In genomic region chr10:74848372-74848771, GRCm38 (mm10) we compare ENCODE assay signal across 8 mouse cellular contexts.
A peak's percentile ranks its signal among the peaks of the same experiment; 100 is the strongest.
DNase-seq lines count a peak whose midpoint lies in the region; ATAC-seq lines count a peak whose summit lies in the region.
"Had no signal": no experiment of that assay in that cellular context is flagged by ENCODE, and none has a peak within 500 bp of the region (broad histone marks: within the 10 kb centered on the region; RNA-seq: fewer than 3 reads in every experiment).

No protein-coding gene starts in this region.

- no peak overlapping the region for H3K27ac ChIP-seq in forebrain, embryonic 10.5 days
- no peak overlapping the region for H3K27ac ChIP-seq in hindbrain, embryonic 13.5 days
- H3K27ac ChIP-seq: liver, embryonic 15.5 days had no signal

- H3K4me1 ChIP-seq in forebrain, embryonic 10.5 days, result 0 out of 2 replicates have a peak, but pooled peaks cover 4% of the 10 kb centered on the region
- H3K4me1 ChIP-seq in hindbrain, embryonic 13.5 days (replicated peaks), result no peaks in the 10 kb centered on the region
- H3K4me1 ChIP-seq: liver, embryonic 15.5 days had no signal

- DNase-seq in MN1 (ENCODE audit: low spot score), result peak; percentile 59
- DNase-seq in adrenal gland, postnatal 4 days (ENCODE audit: low spot score in 2 of 2), result peak; percentile 17 to 39
- DNase-seq in forebrain, embryonic 10.5 days (ENCODE audit: extremely low spot score, low spot score), result peak; percentile 60
- DNase-seq in layer of hippocampus, postnatal 25 days (ENCODE audit: extremely low spot score in 1 of 2, low spot score in 1 of 2), result peak; percentile 61 to 92
- peak; percentile 52 to 58 for DNase-seq in right cerebral cortex, postnatal 36 days (ENCODE audit: low spot score in 2 of 2)

- H3K4me2 ChIP-seq in hindbrain, embryonic 13.5 days, result no peak overlapping the region
- H3K4me2 ChIP-seq: liver, embryonic 15.5 days had no signal

- 0 out of 2 replicates have a peak, but pooled peaks have one; percentile 54 for ATAC-seq in hindbrain, embryonic 13.5 days (ENCODE audit: low FRiP score)
- peak; percentile 88 for ATAC-seq in megakaryocyte progenitor cell, adult 5-6 weeks (replicated peaks; ENCODE audit: poor library complexity)

- no peak overlapping the region for H3K4me3 ChIP-seq in forebrain, embryonic 10.5 days
- no peak overlapping the region for H3K4me3 ChIP-seq in hindbrain, embryonic 13.5 days
- H3K4me3 ChIP-seq: liver, embryonic 15.5 days had no signal

- H3K36me3 ChIP-seq in forebrain, embryonic 10.5 days (replicated peaks), result no peaks in the 10 kb centered on the region
- H3K36me3 ChIP-seq in hindbrain, embryonic 13.5 days, result no peaks in the 10 kb centered on the region
- H3K36me3 ChIP-seq: liver, embryonic 15.5 days had no signal

- no peak overlapping the region for H3K9ac ChIP-seq in hindbrain, embryonic 13.5 days
- H3K9ac ChIP-seq: liver, embryonic 15.5 days had no signal

- no peaks in the 10 kb centered on the region for H3K9me3 ChIP-seq in forebrain, embryonic 10.5 days
- H3K9me3 ChIP-seq in hindbrain, embryonic 13.5 days, result no peaks in the 10 kb centered on the region
- H3K9me3 ChIP-seq: liver, embryonic 15.5 days had no signal

- H3K27me3 ChIP-seq in forebrain, embryonic 10.5 days (ENCODE audit: poor library complexity, severe bottlenecking), result no peaks in the 10 kb centered on the region
- H3K27me3 ChIP-seq in hindbrain, embryonic 13.5 days, result no peaks in the 10 kb centered on the region
- H3K27me3 ChIP-seq: liver, embryonic 15.5 days had no signal

- WGBS in forebrain, embryonic 10.5 days, result 9% methylated on average over 7 of the region's 7 CpGs
- 6% methylated on average over 7 of the region's 7 CpGs for WGBS in hindbrain, embryonic 13.5 days
